Mouse (Mus musculus): ENCODE measurements at regions not wholly inside any gene's neighbourhood (a gene's known extent, or its start where the extent isn't known, plus 50 kb on each side); places are given as distances from the start of the nearest gene placed in this dataset.

- no peak for TF ChIP-seq POLR2A (IDR thresholded peaks at IDR 0.05; ENCODE audit: low read depth, low read length)
- TF ChIP-seq MEF2A (IDR thresholded peaks at IDR 0.05; ENCODE audit: borderline replicate concordance, low read depth, low read length), result no peak
- no peak for TF ChIP-seq CTCF (conservative IDR thresholded peaks at IDR 0.05 in 1 of 2, IDR thresholded peaks at IDR 0.05 in 1 of 2; ENCODE audit: low read depth in 2 of 2, low read length in 2 of 2)
- TF ChIP-seq CHD2 (IDR thresholded peaks at IDR 0.05; ENCODE audit: low read length), result no peak
- no peak for TF ChIP-seq TCF12 (IDR thresholded peaks at IDR 0.05; ENCODE audit: low read depth, low read length)
- no peak for TF ChIP-seq UBTF (IDR thresholded peaks at IDR 0.05; ENCODE audit: low read depth, low read length)
- TF ChIP-seq ZC3H11A (IDR thresholded peaks at IDR 0.05; ENCODE audit: low read depth, low read length), result no peak
- TF ChIP-seq KAT2A (IDR thresholded peaks at IDR 0.05; ENCODE audit: insufficient replicate concordance, low read length), result no peak
- no peak for TF ChIP-seq USF2 (conservative IDR thresholded peaks at IDR 0.05; ENCODE audit: low read depth, low read length)
- TF ChIP-seq HCFC1 (IDR thresholded peaks at IDR 0.05; ENCODE audit: low read depth, low read length), result no peak
- TF ChIP-seq ZNF384 (IDR thresholded peaks at IDR 0.05; ENCODE audit: low read depth, low read length), result no peak
- TF ChIP-seq MAX (IDR thresholded peaks at IDR 0.05; ENCODE audit: low read length), result no peak
Observed at GRCm38 (mm10) chr12:26577438-26577837, 108.4 kb downstream of the Cmpk2 start.
